Mouse (Mus musculus) induced T-regulatory cell, adult 2 months (primary cell): Measurements from ENCODE around the gene St6galnac3.
A peak's percentile ranks its signal among the peaks of the same experiment; 100 is the strongest.
"Not testable (repeated sequence)": the region's sequence is repeated elsewhere in the genome, so short reads cannot be mapped to it uniquely, and the experiment has no call there.

ENCODE experiments used
- DNase-seq: peaks from one replicate; pipeline ENCODE4 v3.0.0-alpha.2; 2012; ENCODE audit warnings: low read depth

The St6galnac3 gene

DNA sequence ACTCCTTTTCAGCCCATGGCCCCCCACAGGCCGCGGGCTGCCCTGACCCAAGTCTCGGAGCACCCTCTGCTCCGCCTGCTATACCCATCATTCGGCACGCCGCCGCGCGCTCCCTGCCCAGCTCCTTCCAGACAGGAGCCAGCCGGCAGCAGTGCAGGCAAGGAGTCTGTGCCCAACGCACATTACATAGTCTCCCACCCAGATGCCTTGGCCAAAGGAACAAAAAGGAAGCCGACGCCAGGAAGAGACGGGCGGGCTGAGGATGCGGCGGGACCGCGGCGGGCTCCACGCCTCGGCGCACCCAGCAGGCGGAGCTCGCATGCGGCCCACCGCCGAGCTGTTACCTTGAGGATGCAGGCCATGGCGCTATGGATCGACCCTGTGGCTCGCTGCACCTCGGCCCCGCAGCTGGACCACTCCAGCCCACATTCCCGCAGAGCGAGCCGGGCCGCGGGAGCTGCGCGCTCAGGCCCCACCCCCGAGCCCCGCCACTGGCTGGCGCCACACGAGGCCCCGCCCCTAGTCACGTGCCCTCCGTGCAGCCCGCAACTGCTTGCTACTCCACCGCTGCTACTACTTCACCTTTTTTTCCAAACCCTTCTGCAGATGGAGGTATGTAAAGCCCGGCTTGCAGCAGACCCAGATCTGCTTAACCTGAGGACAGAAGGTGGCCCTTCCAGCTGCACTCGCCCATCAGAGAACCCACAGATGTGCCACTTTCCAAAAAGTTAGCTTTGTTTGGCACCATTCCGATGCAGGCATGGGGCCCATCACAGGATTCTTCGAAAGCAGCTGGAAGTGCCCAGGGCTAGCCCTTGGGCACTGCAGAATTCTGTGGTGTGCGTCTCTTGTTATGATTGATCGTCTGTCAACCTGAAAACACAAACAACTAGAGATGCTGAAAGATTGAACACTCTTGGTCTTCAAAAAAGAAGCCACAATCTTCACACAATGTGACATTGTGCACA, at the start of gene St6galnac3:
TSS of gene St6galnac3 (minus strand) at position 474 of the 968 bp plus-strand sequence.
- peak; percentile 86 for DNase-seq

DNA sequence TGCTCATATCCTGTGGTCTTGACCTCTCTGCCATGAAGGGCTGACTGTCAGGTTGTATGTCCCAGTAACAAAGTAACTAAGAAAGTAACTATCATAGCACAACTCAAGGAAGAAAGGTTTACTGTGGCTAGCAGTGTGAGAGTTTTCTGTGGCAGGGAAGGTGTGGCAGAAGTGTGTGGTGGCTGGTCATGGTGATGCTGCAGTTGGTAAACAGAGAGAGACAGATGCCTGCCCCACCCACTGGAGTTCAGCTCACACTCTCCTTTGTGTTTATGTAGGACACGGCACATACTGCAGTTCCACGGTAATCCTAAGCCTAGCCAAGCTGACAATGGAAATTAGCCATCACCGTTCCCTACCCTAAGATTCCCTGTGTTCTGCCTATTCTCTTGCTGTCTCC, 49.6 kb upstream of the St6galnac3 start:
- no peak for DNase-seq

DNA sequence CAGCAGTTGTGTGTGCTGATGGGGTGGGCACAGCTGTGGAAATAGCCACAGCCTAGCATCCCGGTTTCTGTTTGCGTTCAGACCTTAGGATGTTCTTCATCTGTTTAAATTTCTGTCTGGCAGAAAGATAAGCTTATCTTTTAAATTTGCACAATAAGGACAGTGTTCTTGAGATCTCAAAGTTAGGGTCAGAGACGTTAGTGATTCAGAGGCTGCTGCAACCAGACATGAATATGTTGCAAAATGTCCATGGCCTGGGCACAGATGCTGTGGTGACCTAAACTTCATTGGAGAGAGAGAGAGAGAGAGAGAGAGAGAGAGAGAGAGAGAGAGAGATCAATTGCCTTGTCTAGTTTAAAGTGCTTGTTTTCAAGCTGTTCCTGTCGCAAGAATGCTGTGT, 46.5 kb upstream of the St6galnac3 start:
- DNase-seq: no peak

DNA sequence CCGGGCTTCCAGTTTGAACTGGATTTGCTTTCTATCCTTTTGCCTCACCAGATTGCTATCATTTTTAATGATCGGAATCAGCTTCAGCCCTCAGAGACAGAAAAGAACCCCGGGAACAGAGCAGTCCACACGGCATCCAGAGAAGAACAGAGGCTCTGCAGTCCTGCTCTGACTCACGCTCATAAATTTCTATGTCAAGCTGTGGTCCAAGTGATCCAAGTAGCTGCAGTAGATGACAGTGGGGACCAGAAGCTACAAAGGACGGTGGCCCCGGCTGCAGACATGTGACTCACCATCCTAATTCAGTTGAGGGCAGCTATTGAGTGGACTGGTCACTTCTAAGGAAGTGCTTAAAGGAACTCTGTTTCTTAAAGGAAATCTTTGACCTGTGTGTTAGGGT, 45.6 kb upstream of the St6galnac3 start:
- DNase-seq: no peak

DNA sequence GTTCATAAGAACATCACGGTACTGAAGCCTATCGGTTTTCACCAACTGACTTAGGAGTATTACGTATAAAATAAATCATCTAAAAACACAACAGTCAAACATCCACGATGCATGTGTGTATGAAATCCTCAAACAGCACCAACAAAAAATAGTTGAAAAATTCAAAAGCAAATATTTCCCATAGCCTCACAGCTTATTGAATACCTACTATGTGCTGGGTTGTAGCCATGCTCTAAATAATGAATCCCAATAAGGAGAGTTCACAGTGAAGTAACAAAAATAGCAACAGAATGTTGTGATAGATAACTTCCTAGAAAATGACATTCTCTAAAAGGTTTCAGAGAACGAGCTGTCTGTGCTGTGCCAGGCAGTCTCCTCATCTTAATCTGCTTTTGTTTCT, 44.2 kb upstream of the St6galnac3 start:
- no peak for DNase-seq

DNA sequence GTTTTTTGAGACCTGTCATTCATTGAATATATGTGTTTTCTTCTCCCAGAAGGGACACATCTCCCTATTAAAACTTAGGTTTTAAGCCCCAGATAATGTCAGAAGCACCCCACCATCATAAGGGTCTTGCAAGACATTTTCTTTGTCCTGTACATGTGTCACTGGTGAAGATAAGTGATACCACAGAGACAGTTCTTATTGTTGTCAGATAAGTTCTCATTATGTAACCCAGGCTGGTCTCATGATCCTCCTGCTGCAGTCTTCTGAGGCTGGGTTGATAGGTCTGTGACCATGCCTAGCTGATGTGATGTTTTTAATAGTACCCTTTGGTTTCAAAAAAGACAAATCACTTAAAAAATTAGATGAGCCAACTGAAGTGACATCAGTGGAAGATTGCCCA, 40.2 kb upstream of the St6galnac3 start:
- DNase-seq: no peak

DNA sequence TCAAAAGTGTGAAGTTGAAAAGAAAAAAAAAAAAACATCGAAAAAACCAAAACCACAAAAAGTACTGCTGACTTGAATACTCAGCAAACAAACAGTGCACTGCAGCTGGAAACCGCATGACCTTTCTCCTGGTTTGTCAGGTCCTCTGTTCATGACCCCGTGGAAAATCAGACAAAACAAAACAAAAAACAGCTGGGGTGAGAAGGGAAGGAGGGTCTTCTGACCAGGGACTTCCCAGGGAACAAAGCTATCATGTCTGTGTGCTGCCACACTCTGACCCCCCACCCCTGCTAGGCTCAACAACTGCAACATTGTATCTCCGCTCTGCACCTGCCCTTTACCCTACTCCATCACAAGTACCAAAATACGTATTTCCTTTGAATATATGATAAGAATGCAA, 39.8 kb upstream of the St6galnac3 start:
- DNase-seq: peak; percentile 72

DNA sequence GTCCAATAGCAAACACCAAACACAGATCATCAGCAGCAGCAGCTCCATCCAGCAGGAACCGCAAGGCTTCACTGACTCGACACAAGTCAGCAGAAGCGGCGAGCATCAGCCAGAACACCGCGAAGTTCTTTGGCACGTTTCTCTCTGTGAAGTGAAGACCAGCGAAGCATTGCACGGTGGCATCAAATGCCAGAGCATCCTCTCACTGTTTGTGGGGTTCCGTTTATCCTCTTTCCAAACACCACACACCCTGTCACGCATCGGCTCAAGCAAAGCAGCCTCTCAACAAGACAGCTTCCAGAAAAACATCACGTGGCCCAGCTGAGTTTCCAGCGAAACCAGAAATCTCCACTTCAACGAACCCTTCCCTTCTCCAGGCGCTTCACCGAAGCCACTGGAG, 36.2 kb upstream of the St6galnac3 start:
- DNase-seq: no peak

DNA sequence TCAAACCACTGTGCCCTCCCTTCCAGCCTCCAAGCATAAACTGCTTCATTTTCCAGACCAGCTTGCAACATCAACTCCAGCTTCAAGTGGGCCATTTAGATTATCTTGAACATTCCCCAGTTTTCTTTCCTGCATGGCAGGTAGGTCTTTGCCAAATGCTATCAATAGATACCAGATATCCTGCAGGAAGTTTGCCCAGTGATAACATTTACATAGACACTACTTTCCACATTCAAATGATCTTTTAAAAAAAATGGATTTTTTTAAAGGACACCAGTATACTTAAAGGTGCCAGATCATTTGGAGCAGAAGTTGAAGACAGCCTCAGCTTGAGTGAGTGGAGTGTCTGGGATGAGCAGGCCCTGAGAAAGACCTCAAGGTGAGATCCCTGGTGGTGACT, 34.3 kb upstream of the St6galnac3 start:
- DNase-seq: no peak

DNA sequence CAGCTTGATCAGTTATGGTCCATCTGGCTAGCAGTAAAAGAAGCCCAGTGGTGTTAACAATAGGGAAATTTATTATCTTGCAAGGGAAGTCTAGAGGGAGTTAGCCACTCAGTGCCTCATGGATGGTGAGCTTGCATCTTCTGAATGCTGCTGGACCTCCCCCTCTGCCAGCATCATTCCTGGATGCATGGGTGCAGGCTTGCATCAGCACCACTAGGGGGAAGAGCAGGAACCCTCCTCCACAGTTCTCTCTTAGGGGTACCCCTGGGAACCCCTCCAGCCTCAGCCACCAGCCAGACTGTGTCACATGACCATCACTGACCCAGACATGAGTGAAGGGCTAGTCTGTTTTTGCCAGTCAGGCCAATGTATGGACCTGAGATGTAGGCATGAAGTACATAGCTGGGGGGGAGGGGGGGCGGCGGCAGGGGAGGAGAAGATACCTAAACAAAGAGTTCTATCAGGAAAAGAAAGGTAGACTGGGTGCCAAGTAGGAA, 31.6 kb upstream of the St6galnac3 start:
- no peak for DNase-seq

DNA sequence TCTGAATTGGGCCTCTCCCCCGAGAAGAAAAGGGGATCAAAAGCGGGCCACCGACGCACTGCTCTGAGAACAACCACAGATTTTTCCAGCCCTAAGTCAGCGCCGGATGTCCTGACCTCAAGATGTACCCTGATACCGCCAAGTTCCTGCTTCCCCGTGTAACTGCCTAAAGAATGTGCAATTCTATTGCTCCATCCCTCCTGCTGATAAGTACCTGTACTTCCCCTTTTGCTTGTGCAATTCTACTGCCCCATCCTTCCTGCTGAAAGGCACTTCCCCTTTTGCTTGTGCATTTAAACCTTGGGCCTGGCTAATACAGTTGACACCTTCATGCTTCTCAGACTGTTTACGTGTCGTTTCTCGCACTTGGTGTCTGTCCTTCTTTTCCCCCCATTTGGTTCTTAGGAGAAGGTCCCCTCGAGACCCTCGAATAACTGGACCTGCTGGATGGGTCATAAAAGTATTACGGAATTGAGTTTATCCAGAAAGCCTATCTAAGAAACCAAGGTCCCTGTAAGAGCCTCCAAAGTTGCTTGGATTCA, 30.9 kb upstream of the St6galnac3 start:
- DNase-seq: not testable (repeated sequence)

DNA sequence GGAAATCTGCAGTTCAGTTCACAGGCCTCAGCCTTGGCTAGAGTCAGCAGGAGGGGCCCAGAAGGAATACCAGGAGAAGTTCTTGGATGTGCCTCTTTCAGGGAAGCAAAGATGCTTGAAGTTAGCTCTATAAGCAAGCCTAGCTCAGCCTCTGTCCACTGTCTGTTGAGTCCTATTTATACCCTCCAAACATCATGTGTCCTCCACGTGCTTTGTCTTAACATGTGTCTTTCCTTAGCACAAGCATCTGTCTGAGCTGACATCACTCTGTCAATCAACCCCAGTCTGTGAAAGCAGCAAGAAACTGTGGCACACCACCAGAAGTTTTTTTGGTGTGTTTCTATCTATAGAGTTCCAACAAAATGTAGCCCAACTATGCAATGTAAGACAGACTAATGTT, 26.5 kb upstream of the St6galnac3 start:
- no peak for DNase-seq

DNA sequence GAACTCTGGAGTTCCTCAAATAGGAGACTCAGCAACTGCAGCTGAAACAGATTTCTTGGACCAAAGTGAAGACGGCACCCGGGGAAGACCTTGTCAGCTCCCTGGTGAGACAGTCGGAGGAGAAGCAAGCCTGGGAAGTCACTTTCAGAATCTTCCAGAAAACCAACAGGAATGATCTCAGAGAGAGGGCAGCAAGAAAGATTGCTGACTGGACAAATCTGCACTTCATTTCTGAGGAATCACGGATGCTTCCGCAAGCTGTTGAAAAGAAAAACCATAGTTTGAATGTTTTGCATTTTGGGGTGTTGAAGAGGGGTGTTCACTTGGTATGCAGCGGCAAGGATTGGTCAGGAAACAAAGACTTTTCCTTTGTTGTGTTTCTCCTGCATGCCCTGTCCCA, 24.4 kb upstream of the St6galnac3 start:
- no peak for DNase-seq

DNA sequence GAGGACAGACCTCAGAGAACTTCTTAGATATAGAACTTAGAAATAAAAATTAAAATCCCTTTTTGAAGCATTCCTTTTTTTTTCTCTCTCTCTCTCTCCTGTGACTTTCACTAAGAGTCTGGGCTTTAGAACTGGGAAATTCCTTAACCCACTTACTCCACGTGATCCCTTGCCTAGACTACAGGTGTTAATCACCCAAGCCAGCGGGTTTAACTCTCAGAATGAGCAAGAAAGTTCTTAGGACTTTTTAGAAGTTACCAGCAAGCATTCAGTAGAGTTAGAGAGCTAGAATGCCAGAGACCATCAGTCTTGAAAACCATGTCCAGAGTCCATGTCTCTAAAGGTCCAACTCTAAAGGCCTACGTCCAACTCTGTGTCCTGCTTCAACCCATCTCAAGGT, 23.3 kb upstream of the St6galnac3 start:
- DNase-seq: no peak

DNA sequence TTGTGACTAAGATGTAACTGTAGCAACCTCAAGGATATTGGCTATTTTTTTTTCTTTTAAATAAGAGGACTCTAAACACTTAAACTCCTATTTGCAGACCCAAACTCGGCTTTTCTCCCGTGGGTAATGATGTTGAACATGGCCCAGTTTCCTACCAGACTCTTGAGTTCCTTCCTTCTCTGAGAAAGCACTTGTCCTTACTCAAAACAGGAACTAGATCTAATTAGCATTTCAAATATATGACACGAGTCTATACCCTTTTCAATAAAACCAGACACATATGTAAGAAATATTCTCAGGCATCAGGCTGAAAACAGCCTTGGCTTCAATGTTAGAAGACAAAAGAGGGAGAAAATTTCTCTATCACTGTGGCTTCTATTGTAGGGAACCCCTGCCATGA, 20.1 kb upstream of the St6galnac3 start:
- DNase-seq: no peak

DNA sequence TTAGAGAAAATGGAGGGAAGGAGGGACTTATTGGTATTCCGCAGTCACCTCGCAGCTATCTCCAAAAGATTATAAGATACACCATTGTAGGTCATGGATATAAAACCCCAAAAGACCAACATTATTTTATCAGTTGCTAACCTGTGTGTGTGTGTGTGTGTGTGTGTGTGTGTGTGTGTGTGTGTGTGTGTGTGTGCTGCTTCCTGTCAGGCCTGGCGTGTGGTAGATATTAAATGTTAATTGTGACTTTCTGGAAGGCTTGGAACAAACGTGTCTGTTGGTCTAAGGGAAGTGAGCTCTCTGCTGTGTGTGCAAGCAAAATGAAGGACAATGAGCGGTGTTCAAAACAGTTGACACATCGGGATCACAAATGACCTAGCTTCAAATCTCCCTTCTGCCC, 19.5 kb upstream of the St6galnac3 start:
- no peak for DNase-seq

DNA sequence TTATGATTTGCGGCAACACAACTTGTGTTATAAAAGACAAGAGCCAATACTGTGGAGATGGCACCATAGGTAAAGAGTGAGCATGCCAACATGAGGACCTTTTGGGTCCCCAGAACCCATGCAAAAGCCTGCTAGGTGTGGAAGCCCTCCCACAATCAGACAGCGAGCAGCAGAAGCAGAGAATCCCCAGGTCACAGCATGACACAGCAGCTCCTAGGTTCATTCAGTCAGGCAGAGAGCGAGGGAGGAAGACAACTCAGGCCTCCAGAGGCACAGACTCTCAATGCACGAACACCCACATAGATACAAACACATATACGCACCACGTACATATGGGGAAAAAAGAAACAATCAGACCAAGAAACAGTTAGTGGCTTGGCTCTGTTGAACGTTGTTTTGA, 16.8 kb upstream of the St6galnac3 start:
- DNase-seq: no peak

DNA sequence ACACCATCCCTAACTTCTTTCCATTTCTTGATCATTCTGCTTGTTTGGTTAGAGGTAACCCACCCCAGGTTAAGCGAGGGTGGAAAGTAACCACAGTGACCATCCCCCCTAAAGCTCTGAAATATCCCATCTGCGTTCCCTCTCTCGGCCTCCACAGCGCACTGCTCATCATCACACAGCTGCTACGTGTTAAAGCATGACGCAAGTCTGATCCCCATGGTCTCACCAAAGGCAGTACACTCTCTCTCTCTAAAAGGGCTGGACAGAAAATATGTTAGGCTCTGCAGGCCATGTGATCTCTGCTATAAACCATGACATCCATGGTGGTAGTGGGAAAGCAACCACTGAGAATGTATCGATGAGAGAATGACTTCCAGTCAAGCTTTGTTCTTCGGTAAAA, 14.4 kb upstream of the St6galnac3 start:
- DNase-seq: no peak

DNA sequence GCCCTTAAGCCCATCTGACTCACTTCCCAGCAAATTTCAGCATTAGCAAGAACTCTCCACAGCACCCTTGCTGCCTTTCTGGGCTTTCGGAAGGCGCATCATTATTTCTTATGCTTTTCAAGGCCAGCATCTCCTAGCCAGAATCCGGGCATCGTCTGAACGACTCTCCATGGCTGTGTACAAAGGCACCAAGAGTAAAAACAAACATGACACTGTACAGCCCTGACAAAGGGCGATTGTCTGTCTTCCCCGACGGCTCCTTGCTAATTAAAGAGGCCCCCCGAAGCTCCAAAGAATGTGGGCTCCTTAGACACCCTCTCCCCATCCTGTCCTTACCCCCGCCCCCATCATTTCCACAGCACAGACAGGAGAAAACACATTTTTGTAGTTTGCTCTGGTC, 13.4 kb upstream of the St6galnac3 start:
- DNase-seq: no peak

DNA sequence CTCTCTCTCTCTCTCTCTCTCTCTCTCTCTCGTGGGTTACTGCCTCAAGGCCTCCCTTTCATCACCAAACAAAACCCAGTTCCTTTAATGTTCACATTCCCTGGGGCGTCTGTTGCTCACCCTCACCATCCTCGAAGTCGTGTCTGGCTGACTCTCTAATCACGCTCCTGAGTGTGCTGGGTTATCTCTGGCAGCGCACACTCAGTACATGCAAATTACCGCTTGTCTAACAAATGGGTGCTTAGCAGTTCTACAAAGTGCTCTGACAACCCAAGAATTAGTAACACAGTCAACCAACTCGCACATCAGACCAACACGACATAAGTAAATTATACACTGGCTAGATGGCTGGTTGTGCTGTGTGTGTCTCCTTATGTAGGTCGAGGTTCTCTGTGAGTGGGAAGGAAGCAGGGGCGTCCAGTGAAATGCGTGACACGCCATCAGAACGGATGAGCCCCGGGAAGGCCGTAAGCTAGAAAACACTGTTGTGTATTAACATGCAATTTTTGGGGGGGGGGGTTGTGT, 11.8 kb upstream of the St6galnac3 start:
- no peak for DNase-seq

DNA sequence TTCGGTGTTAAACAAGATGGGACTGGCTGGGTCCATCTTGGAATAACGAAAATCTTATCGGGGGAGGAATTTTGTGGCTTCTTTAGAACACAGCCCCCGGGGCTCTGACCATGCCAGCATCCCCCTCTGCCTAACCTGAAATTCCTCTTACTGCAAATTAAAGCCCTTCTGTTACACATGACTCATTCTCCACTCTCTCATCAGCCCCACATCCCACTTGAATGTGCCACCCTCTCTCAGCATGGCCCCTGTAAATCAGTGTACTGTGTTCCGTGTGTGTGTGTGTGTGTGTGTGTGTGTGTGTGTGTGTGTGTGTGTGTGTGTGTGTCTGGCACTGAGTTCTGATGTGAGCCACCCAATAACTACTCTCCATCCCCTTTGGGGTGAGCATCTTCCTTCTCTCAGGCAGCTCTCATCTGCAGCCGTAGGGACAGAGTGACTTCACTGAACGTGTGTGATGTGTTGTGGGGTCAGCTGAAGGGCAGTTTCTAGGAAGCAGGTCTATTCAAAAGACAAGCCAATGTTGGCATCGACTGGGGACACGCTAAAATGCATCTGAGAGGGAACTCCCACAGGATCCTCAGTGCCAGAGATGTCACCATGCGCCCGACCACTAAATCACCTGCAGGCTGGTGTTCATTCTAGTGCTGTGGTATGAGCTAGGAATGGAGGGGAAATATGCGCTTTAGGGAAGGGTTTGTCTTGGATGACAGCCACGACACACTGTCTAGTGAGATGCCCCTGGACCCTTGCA, 11.0 kb upstream of the St6galnac3 start:
- DNase-seq: no peak

DNA sequence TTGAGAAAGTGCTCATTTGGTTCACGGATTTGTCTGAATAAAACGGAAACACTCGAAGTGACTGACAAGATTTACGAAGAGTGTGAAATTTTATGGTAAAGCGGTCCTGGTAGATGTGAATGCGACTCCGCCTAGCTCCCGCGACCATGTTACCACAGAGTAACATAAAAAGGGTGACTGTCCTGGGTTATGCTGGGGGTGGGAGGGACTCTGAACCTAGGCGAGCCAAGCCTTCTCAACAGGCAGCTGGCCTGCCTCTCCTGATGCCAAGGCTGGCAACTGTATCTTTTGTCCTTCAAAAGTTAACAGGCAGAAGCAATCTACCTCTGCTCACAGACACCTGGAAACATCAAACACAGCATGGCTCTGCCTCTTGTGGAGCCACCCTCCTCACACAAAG, 9.8 kb upstream of the St6galnac3 start:
- DNase-seq: no peak
